Comparison of ENCODE assay signal across 11 mouse cellular contexts in the genomic region with DNA sequence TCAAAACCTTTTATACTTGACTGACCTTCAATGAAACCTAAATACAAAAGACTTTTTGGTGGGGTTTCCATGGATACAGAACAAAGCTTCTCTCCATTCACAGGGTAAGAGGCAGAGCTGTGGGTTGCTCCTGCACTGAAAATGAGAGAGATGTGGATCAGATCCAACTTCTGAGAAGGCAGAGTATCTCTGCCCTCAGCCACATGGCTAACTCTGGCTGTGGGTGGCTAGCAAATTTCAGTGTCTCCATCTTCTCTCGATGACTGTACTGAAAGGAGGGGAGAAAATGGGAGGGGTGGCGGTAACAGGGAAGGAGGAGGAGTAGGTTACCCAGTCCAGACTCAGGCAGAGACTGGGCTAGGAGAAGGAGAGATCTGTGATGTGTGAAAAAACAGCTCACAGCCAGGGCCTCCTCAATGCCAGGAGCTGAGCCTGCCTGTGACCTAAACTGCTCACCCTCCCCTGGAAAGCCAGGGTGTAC.
DNase-seq lines count a peak whose midpoint lies in the region; ATAC-seq lines count a peak whose summit lies in the region.
"Had no signal": no experiment of that assay in that cellular context is flagged by ENCODE, and none has a peak within 500 bp of the region (broad histone marks: within the 10 kb centered on the region; RNA-seq: fewer than 3 reads in every experiment).

No protein-coding gene starts in this region.

- ATAC-seq in megakaryocyte, adult 5-6 weeks (ENCODE audit: poor library complexity, severe bottlenecking) = no peak

- peak; percentile 5 to 25 for DNase-seq in layer of hippocampus, adult 18-20 months (ENCODE audit: low spot score in 2 of 2)
- DNase-seq in layer of hippocampus, adult 9-10 months (ENCODE audit: low spot score) = no peak
- peak; percentile 47 for DNase-seq in hindbrain, embryonic 10.5 days (ENCODE audit: low spot score)
- DNase-seq in midbrain, embryonic 10.5 days (ENCODE audit: low spot score) = peak; percentile 68
- DNase-seq in right cerebral cortex, postnatal 25 days = peak; percentile 12
- no peak for DNase-seq in heart, postnatal 4 days
- no peak for DNase-seq in cerebellum, adult 11-12 months
- DNase-seq: cerebellum, adult 8-10 months; gastrocnemius, adult 2 months; lung, postnatal 10 days had no signal

- H3K27me3 ChIP-seq in hindbrain, embryonic 10.5 days (ENCODE audit: insufficient read depth, poor library complexity, severe bottlenecking) = no peaks in the 10 kb centered on the region
- no peaks in the 10 kb centered on the region for H3K27me3 ChIP-seq in midbrain, embryonic 10.5 days (ENCODE audit: low read depth, poor library complexity, severe bottlenecking)

- peaks cover 20% of the 10 kb centered on the region for H3K4me1 ChIP-seq in hindbrain, embryonic 10.5 days (replicated peaks)
- peaks cover 25% of the 10 kb centered on the region for H3K4me1 ChIP-seq in midbrain, embryonic 10.5 days

- peak overlapping the region; percentile 85 for H3K27ac ChIP-seq in hindbrain, embryonic 10.5 days
- peak overlapping the region; percentile 87 for H3K27ac ChIP-seq in midbrain, embryonic 10.5 days (replicated peaks)
- H3K27ac ChIP-seq: gastrocnemius, adult 2 months had no signal

- H3K36me3 ChIP-seq in hindbrain, embryonic 10.5 days = no peaks in the 10 kb centered on the region
- H3K36me3 ChIP-seq in midbrain, embryonic 10.5 days = no peaks in the 10 kb centered on the region

- 32% methylated on average over 2 of the region's 2 CpGs for WGBS in hindbrain, embryonic 10.5 days
- 27% methylated on average over 2 of the region's 2 CpGs for WGBS in midbrain, embryonic 10.5 days

- peaks cover 6% of the 10 kb centered on the region for H3K9me3 ChIP-seq in hindbrain, embryonic 10.5 days
- H3K9me3 ChIP-seq in midbrain, embryonic 10.5 days (replicated peaks) = no peaks in the 10 kb centered on the region; the same call in 1 of the 2 replicates

- H3K4me3 ChIP-seq in hindbrain, embryonic 10.5 days = no peak overlapping the region
- no peak overlapping the region for H3K4me3 ChIP-seq in midbrain, embryonic 10.5 days
- H3K4me3 ChIP-seq: gastrocnemius, adult 2 months had no signal

Comparison
In these comparisons a context has a peak if more than half of its experiments do, and no peak if none do; other contexts are left out.
1. DNase-seq: peak in layer of hippocampus, adult 18-20 months (2 of 2), hindbrain, embryonic 10.5 days (single experiment), midbrain, embryonic 10.5 days (single experiment) and right cerebral cortex, postnatal 25 days (single experiment); none in layer of hippocampus, adult 9-10 months (single experiment), heart, postnatal 4 days (single experiment) and cerebellum, adult 11-12 months (single experiment).